Mouse (Mus musculus) neural tube, embryonic 12.5 days (tissue): ENCODE data around the gene Nedd1. TPM values are rescaled to one million over a fixed set of nuclear protein-coding genes. Genes with fewer than 3 reads are reported as not detected.

ENCODE experiments used
- ATAC-seq: fragments of 200-750 bp; cut with Nextera tagmentation; 2 replicates; pipeline ENCODE4 v1.8.0; 2017; ENCODE audit warnings: low read depth, mild to moderate bottlenecking, moderate TSS enrichment, moderate library complexity; ENCODE audit not compliant: low FRiP score
- H3K27ac ChIP-seq: fragments of 300-500 bp; sonication (generic); 2 replicates; pipeline ENCODE4 v1.5.1; 2016
- H3K27me3 ChIP-seq: fragments of 300-500 bp; sonication (generic); replicated peaks from 2 replicates; pipeline ENCODE4 v1.6.1; 2016; ENCODE audit warnings: mild to moderate bottlenecking
- H3K36me3 ChIP-seq: fragments of 300-500 bp; sonication (generic); 2 replicates; pipeline ENCODE4 v1.6.1; 2016; ENCODE audit warnings: mild to moderate bottlenecking
- H3K4me1 ChIP-seq: fragments of 300-500 bp; sonication (generic); 2 replicates; pipeline ENCODE4 v1.6.1; 2016
- H3K4me2 ChIP-seq: fragments of 300-500 bp; sonication (generic); replicated peaks from 2 replicates; pipeline ENCODE4 v1.6.1; 2016; ENCODE audit warnings: mild to moderate bottlenecking
- H3K4me3 ChIP-seq: fragments of 300-500 bp; sonication (generic); 2 replicates; pipeline ENCODE4 v1.5.1; 2016
- H3K9ac ChIP-seq: fragments of 300-500 bp; sonication (generic); 2 replicates; pipeline ENCODE4 v1.6.1; 2016; ENCODE audit warnings: mild to moderate bottlenecking
- H3K9me3 ChIP-seq: fragments of 300-500 bp; sonication (generic); 2 replicates; pipeline ENCODE4 v1.6.1; 2016; ENCODE audit warnings: mild to moderate bottlenecking
- WGBS: fragments of 180-500 bp; shearing (Covaris S2); methylation state at CpG from one replicate; pipeline ENCODE4 v1.1.7; 2016; 5-methylcytosine and 5-hydroxymethylcytosine counted together
- polyA plus RNA-seq: library from polyadenylated mRNA; unstranded; fragments of >200 nt; fragmentation: Nextera tagmentation; extraction: Ambion mirVana; gene quantifications from 2 replicates; pipeline ENCODE4 v1.2.1, GENCODE M21; 2016

Gene Nedd1
- 40.0 and 44.8 TPM in 2 replicates for polyA plus RNA-seq

GRCm38 (mm10) chr10:92721771-92722619 is at the start of gene Nedd1:
TSS of gene Nedd1 (minus strand) at chr10:92722420.
- H3K27me3 ChIP-seq: no peaks in the 10 kb centered on the region
- ATAC-seq: peak; percentile 98
- peaks cover 10% of the 10 kb centered on the region for H3K4me1 ChIP-seq
- peak within 1 kb of the TSS; percentile 66 for H3K9ac ChIP-seq
- under 1% methylated on average over 57 of the region's 57 CpGs for WGBS
- peak within 1 kb of the TSS; percentile 15; the same call in 1 of the 2 replicates for H3K27ac ChIP-seq
- peak within 1 kb of the TSS; percentile 67 for H3K4me3 ChIP-seq
- peak within 1 kb of the TSS; percentile 82 for H3K4me2 ChIP-seq
- no peaks in the 10 kb centered on the region for H3K9me3 ChIP-seq
- peaks cover 5% of the 10 kb centered on the region; the same call in 1 of the 2 replicates for H3K36me3 ChIP-seq

DNA sequence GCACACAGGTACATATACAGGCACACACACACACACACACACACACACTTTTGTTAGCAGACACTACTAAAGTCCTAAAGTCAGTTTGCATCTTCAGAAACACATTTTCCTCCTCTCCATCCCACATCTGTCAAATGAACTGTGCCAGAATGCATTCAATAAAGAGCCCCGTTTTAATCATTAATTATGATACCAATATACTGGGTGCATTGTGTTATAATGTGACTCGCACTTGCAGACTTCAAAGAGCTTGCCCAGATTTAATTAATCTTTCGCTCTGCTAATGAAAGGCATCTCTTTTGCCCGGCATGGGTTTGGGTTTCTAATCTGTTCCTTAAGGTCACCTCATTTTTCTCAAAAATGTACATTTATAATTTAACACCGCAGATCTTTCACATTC is 32.1 kb upstream of the Nedd1 start:
- WGBS: 87% methylated on average over 5 of the region's 5 CpGs

GRCm38 (mm10) chr10:92730339-92730738 is 8.1 kb upstream of the Nedd1 start:
- H3K9me3 ChIP-seq: no peaks in the 10 kb centered on the region
- no peak overlapping the region for H3K4me3 ChIP-seq
- no peaks in the 10 kb centered on the region for H3K27me3 ChIP-seq
- 91% methylated on average over 3 of the region's 3 CpGs for WGBS
- no peak for ATAC-seq
- H3K4me2 ChIP-seq: no peak overlapping the region
- no peak overlapping the region for H3K9ac ChIP-seq
- no peaks in the 10 kb centered on the region for H3K36me3 ChIP-seq
- no peaks in the 10 kb centered on the region for H3K4me1 ChIP-seq
- H3K27ac ChIP-seq: no peak overlapping the region

More for the DNA sequence above, 32.1 kb upstream of the Nedd1 start:
- Histone ChIP-seq H3K9me3 (no peaks in the 10 kb centered on the region; the same call in 1 of the 2 replicates), H3K27ac (no peak overlapping the region), H3K4me1 (no peaks in the 10 kb centered on the region), H3K4me3 (no peak overlapping the region), H3K4me2 (no peak overlapping the region), H3K36me3 (no peaks in the 10 kb centered on the region), H3K9ac (no peak overlapping the region), H3K27me3 (no peaks in the 10 kb centered on the region)
- ATAC-seq: no peak

DNA sequence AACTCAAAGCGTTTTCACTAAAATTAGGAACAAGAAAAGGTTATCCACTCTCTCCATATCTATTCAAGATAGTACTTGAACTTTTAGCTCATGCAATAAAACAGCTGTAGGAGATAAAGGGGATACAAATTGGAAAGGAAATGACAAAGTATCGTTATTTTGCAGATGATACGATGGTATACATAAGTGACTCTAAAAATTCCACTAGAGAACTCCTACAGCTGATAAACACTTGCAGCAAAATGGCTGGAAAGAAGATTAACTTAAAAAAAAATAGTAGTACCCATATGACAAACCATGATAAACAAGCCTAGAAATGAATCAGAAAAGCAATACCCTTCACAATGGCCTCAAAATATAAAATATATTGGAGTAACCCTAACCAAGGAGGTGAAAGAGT is 6.5 kb upstream of the Nedd1 start:
- no peak overlapping the region for H3K4me2 ChIP-seq
- H3K36me3 ChIP-seq: no peaks in the 10 kb centered on the region
- no peak overlapping the region for H3K27ac ChIP-seq
- ATAC-seq: no peak
- no peak overlapping the region for H3K9ac ChIP-seq
- no peak overlapping the region for H3K4me3 ChIP-seq
- 91% methylated on average over 3 of the region's 3 CpGs for WGBS
- H3K4me1 ChIP-seq: no peaks in the 10 kb centered on the region
- H3K9me3 ChIP-seq: no peaks in the 10 kb centered on the region
- no peaks in the 10 kb centered on the region for H3K27me3 ChIP-seq

- H3K4me3 ChIP-seq: peak overlapping the region; percentile 67
- H3K9ac ChIP-seq: peak overlapping the region; percentile 66
- no peak; the same call in 1 of the 2 replicates for ATAC-seq
- 35% methylated on average over 5 of the region's 5 CpGs for WGBS
- H3K9me3 ChIP-seq: no peaks in the 10 kb centered on the region
- peak overlapping the region; percentile 82 for H3K4me2 ChIP-seq
- peaks cover 10% of the 10 kb centered on the region for H3K4me1 ChIP-seq
- 0 out of 2 replicates have a peak overlapping the region, but pooled peaks have one; percentile 15 for H3K27ac ChIP-seq
- H3K36me3 ChIP-seq: peaks cover 5% of the 10 kb centered on the region; the same call in 1 of the 2 replicates
- no peaks in the 10 kb centered on the region for H3K27me3 ChIP-seq
Observed at GRCm38 (mm10) chr10:92722620-92722988, 384 bp upstream of the Nedd1 start.

DNA sequence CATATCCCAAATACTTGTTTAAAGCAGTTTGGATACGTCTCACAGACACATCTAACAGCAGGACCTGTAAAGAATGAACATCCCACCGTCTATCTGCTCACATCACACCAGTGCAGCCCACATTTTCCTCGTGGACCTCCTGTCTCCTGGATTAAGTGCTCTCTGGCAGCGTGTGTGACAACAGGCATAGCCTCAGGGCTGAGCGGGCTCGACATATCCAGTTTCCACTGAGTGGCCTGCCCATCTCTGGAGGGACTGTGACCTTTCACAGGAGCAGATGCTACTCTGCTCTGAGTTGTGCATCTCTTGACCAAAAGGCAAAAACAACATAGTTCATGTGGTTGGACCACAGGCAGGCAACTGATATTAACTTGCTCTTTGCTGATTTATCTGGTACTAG is 23.2 kb downstream of the Nedd1 start:
- no peak for ATAC-seq
- Histone ChIP-seq H3K27ac (no peak overlapping the region), H3K4me3 (no peak overlapping the region), H3K36me3 (peaks cover 22% of the 10 kb centered on the region; the same call in 1 of the 2 replicates), H3K27me3 (no peaks in the 10 kb centered on the region), H3K9ac (no peak overlapping the region), H3K9me3 (no peaks in the 10 kb centered on the region), H3K4me2 (no peak overlapping the region), H3K4me1 (no peaks in the 10 kb centered on the region)
- WGBS: 81% methylated on average over 6 of the region's 6 CpGs

DNA sequence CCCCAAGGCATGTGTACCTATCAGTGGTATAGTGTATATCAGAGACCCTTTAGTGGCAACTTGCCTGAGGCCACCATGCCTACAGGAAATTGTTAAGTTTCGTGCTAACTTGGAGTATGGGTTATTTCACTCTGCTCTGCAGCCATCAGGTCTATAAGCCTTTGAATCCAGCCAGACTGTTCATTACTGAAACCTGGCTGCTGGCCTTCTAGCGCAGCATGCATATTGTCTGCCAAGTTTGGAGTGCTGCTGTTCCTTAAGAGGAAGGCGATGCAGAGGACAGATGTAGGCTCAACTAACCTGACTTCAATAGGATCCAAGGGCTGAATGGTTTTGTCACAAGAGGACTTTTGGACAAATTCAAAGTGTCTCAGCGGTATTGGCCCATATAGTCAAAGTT is 47.2 kb downstream of the Nedd1 start:
- H3K27ac ChIP-seq: no peak overlapping the region
- H3K27me3 ChIP-seq: no peaks in the 10 kb centered on the region
- H3K4me1 ChIP-seq: no peaks in the 10 kb centered on the region
- no peak for ATAC-seq
- H3K4me2 ChIP-seq: no peak overlapping the region
- no peak overlapping the region for H3K4me3 ChIP-seq
- H3K9me3 ChIP-seq: no peaks in the 10 kb centered on the region
- H3K9ac ChIP-seq: no peak overlapping the region
- H3K36me3 ChIP-seq: no peaks in the 10 kb centered on the region
- 93% methylated on average over 4 of the region's 4 CpGs for WGBS

- Histone ChIP-seq H3K36me3 (no peaks in the 10 kb centered on the region), H3K4me1 (no peaks in the 10 kb centered on the region), H3K9ac (no peak overlapping the region), H3K27ac (no peak overlapping the region), H3K4me2 (no peak overlapping the region), H3K27me3 (no peaks in the 10 kb centered on the region), H3K9me3 (no peaks in the 10 kb centered on the region), H3K4me3 (no peak overlapping the region)
- no peak for ATAC-seq
- 94% methylated on average over 4 of the region's 4 CpGs for WGBS
Observed at GRCm38 (mm10) chr10:92671906-92672305, 50.3 kb downstream of the Nedd1 start.

DNA sequence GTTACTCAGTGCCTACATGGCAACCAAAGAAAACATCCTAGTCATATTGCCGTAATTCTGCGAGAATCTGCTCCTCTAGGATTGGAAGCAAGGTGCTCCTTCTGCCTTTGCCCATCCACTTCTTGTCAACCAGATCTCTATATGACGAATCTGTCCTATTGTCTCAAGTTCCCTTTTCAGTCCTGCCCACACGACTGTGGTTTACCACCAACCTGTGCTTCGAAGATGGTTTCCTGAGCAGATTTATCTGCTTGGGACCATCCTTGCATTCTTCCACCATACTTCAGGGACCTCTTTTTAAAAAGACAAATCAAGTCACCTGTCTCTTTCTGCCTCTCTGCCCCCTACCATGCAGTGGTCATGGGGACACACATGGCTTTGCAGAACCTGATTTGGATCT is 56.9 kb downstream of the Nedd1 start:
- Histone ChIP-seq H3K27ac (no peak overlapping the region), H3K27me3 (no peaks in the 10 kb centered on the region), H3K9me3 (no peaks in the 10 kb centered on the region), H3K36me3 (no peaks in the 10 kb centered on the region), H3K9ac (no peak overlapping the region), H3K4me3 (no peak overlapping the region), H3K4me2 (no peak overlapping the region), H3K4me1 (no peaks in the 10 kb centered on the region)
- ATAC-seq: no peak
- WGBS: 94% methylated on average over 5 of the region's 5 CpGs

DNA sequence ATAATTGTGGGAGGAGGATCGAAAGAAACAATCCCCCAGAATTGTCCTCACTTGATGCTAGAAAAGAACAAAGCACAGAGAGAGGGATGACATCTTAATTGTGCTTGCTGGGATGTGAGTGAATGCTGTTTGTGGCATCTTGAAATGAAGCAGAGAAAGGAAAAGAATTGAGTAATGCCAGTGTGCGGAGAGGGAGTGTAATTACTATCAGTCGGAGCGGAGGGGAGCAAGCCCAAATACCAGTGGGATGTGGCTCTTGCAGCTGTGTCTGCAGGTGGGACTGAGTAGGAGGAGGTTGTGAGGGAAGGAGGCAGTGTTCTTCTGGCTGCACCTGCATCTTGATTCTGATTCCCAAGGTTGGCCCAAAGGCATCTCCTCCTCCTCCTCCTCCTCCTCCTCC is 69.0 kb downstream of the Nedd1 start:
- Histone ChIP-seq H3K27ac (no peak overlapping the region), H3K36me3 (no peaks in the 10 kb centered on the region), H3K4me2 (no peak overlapping the region), H3K4me3 (no peak overlapping the region), H3K4me1 (no peaks in the 10 kb centered on the region), H3K27me3 (no peaks in the 10 kb centered on the region), H3K9me3 (no peaks in the 10 kb centered on the region), H3K9ac (no peak overlapping the region)
- no peak for ATAC-seq
- WGBS: 69% methylated on average over 4 of the region's 4 CpGs

- Histone ChIP-seq H3K9ac (no peak overlapping the region), H3K4me3 (no peak overlapping the region), H3K9me3 (no peaks in the 10 kb centered on the region), H3K36me3 (no peaks in the 10 kb centered on the region), H3K27me3 (no peaks in the 10 kb centered on the region), H3K4me1 (no peaks in the 10 kb centered on the region), H3K4me2 (no peak overlapping the region), H3K27ac (no peak overlapping the region)
- ATAC-seq: no peak
- 36% methylated on average over 3 of the region's 3 CpGs for WGBS
Observed at GRCm38 (mm10) chr10:92652399-92652920, 69.8 kb downstream of the Nedd1 start.

GRCm38 (mm10) chr10:92651266-92651665 is 71.0 kb downstream of the Nedd1 start:
- 91% methylated on average over 3 of the region's 3 CpGs for WGBS
- Histone ChIP-seq H3K4me2 (no peak overlapping the region), H3K27ac (no peak overlapping the region), H3K4me3 (no peak overlapping the region), H3K9ac (no peak overlapping the region), H3K27me3 (no peaks in the 10 kb centered on the region), H3K4me1 (no peaks in the 10 kb centered on the region), H3K9me3 (no peaks in the 10 kb centered on the region), H3K36me3 (no peaks in the 10 kb centered on the region)
- no peak for ATAC-seq
